Mouse (Mus musculus) heart, postnatal 0 days (tissue): Measurements from ENCODE around the gene Hivep3. TPM values are rescaled to one million over a fixed set of nuclear protein-coding genes. Genes with fewer than 3 reads are reported as not detected.
A peak's percentile ranks its signal among the peaks of the same experiment; 100 is the strongest.

ENCODE experiments used
- ATAC-seq: fragments of 200-750 bp; cut with Nextera tagmentation; 2 replicates; pipeline ENCODE4 v1.8.0; 2017; ENCODE audit warnings: low read depth, moderate number of reproducible peaks, moderate library complexity; ENCODE audit not compliant: insufficient read depth
- DNase-seq: peaks from one replicate; pipeline ENCODE4 v3.0.0-alpha.2; 2016; ENCODE audit warnings: low spot score
- H3K27ac ChIP-seq: fragments of 300-500 bp; sonication (generic); 2 replicates; pipeline ENCODE4 v1.5.1; 2014; ENCODE audit warnings: low read depth, mild to moderate bottlenecking
- H3K27me3 ChIP-seq: fragments of 300-500 bp; sonication (generic); 2 replicates; pipeline ENCODE4 v1.6.1; 2014; ENCODE audit warnings: low read length, mixed read lengths; ENCODE audit not compliant: control insufficient read depth, insufficient read depth
- H3K36me3 ChIP-seq: fragments of 300-500 bp; sonication (generic); replicated peaks from 2 replicates; pipeline ENCODE4 v1.6.1; 2014; ENCODE audit warnings: low read length, mixed read lengths; ENCODE audit not compliant: control insufficient read depth, insufficient read depth
- H3K4me1 ChIP-seq: fragments of 300-500 bp; sonication (generic); 2 replicates; pipeline ENCODE4 v1.6.1; 2014; ENCODE audit warnings: antibody characterized with exemption; ENCODE audit not compliant: control insufficient read depth, insufficient read depth
- H3K4me2 ChIP-seq: fragments of 300-500 bp; sonication (generic); 2 replicates; pipeline ENCODE4 v1.6.1; 2014; ENCODE audit warnings: low read depth, mild to moderate bottlenecking, low read length, moderate library complexity
- H3K4me3 ChIP-seq: fragments of 300-500 bp; sonication (generic); 2 replicates; pipeline ENCODE4 v1.5.1; 2014; ENCODE audit warnings: low read depth, low read length
- H3K9ac ChIP-seq: fragments of 300-500 bp; sonication (generic); replicated peaks from 2 replicates; pipeline ENCODE4 v1.6.1; 2014; ENCODE audit warnings: low read depth, low read length, mixed read lengths
- H3K9me3 ChIP-seq: fragments of 300-500 bp; sonication (generic); replicated peaks from 2 replicates; pipeline ENCODE4 v1.6.1; 2016; ENCODE audit warnings: low read length; ENCODE audit not compliant: control insufficient read depth
- CTCF ChIP-seq: IDR thresholded peaks from 2 replicates; pipeline ENCODE4 v1.5.1; 2016; ENCODE audit warnings: antibody characterized with exemption, control low read depth, low read depth
- EP300 ChIP-seq: IDR thresholded peaks from 2 replicates; pipeline ENCODE4 v1.6.1; 2016; ENCODE audit warnings: antibody characterized with exemption, low read depth
- WGBS: fragments of 180-500 bp; shearing (Covaris S2); extraction: QIAGEN DNeasy Blood & Tissue Kit; methylation state at CpG from one replicate; pipeline ENCODE4 v1.1.7; 2014; 5-methylcytosine and 5-hydroxymethylcytosine counted together
- polyA plus RNA-seq: library from polyadenylated mRNA; unstranded; fragments of >200 nt; fragmentation: Nextera tagmentation; extraction: Ambion mirVana; gene quantifications from 2 replicates; pipeline ENCODE4 v1.2.1, GENCODE M21; 2015
- total RNA-seq: library from RNA; depleted of rRNA; stranded (reverse); fragments of >200 nt; gene quantifications from 2 replicates; pipeline ENCODE4 v1.2.3, GENCODE M21; 2014; ENCODE audit warnings: low replicate concordance

The Hivep3 gene
- total and polyA plus RNA-seq, 2 experiments from 2014 or later, result 5.8 to 10.4 TPM

GRCm38 (mm10) chr4:120071411-120071810 is 337.8 kb downstream of the Hivep3 start:
- no peak overlapping the region for H3K9ac ChIP-seq
- DNase-seq, result no peak
- WGBS, result 72% methylated on average over 3 of the region's 3 CpGs

GRCm38 (mm10) chr4:120071842-120072507 is 338.4 kb downstream of the Hivep3 start:
- Histone ChIP-seq H3K4me2 (no peak overlapping the region), H3K9ac (no peak overlapping the region), H3K27me3 (no peaks in the 10 kb centered on the region), H3K36me3 (no peaks in the 10 kb centered on the region), H3K27ac (no peak overlapping the region), H3K9me3 (no peaks in the 10 kb centered on the region), H3K4me3 (no peak overlapping the region), H3K4me1 (peaks cover 23% of the 10 kb centered on the region)
- ATAC-seq (no peak), DNase-seq (no peak)
- 69% methylated on average over 15 of the region's 15 CpGs for WGBS
- TF ChIP-seq EP300 (no peak), CTCF (no peak)

More at GRCm38 (mm10) chr4:120071411-120071810, 337.8 kb downstream of the Hivep3 start:
- Histone ChIP-seq H3K36me3 (no peaks in the 10 kb centered on the region), H3K4me3 (no peak overlapping the region), H3K9me3 (no peaks in the 10 kb centered on the region), H3K4me2 (no peak overlapping the region), H3K27me3 (no peaks in the 10 kb centered on the region), H3K27ac (no peak overlapping the region), H3K4me1 (peaks cover 23% of the 10 kb centered on the region)
- no peak for TF ChIP-seq CTCF
- TF ChIP-seq EP300, result no peak
- no peak for ATAC-seq

GRCm38 (mm10) chr4:120074061-120074460 is 340.5 kb downstream of the Hivep3 start:
- ATAC-seq (no peak), DNase-seq (no peak)
- no peak overlapping the region for H3K4me2 ChIP-seq
- TF ChIP-seq CTCF, result no peak
- TF ChIP-seq EP300, result no peak
- H3K27me3 ChIP-seq, result no peaks in the 10 kb centered on the region
- no peak overlapping the region for H3K4me3 ChIP-seq
- H3K4me1 ChIP-seq, result peaks cover 20% of the 10 kb centered on the region
- no peak overlapping the region for H3K27ac ChIP-seq
- no peaks in the 10 kb centered on the region for H3K9me3 ChIP-seq
- 60% methylated on average over 5 of the region's 5 CpGs for WGBS
- no peaks in the 10 kb centered on the region for H3K36me3 ChIP-seq
- H3K9ac ChIP-seq, result peak overlapping the region; percentile 30; the same call in 1 of the 2 replicates

- DNase-seq (no peak), ATAC-seq (no peak)
- no peaks in the 10 kb centered on the region for H3K27me3 ChIP-seq
- TF ChIP-seq EP300 (no peak), CTCF (no peak)
- no peak overlapping the region for H3K4me3 ChIP-seq
- no peak overlapping the region for H3K4me2 ChIP-seq
- WGBS, result 81% methylated on average over 8 of the region's 8 CpGs
- H3K36me3 ChIP-seq, result no peaks in the 10 kb centered on the region
- no peak overlapping the region for H3K9ac ChIP-seq
- H3K9me3 ChIP-seq, result no peaks in the 10 kb centered on the region
- no peak overlapping the region for H3K27ac ChIP-seq
- peaks cover 9% of the 10 kb centered on the region; the same call in 1 of the 2 replicates for H3K4me1 ChIP-seq
Measured at GRCm38 (mm10) chr4:120077322-120077721, 343.7 kb downstream of the Hivep3 start.

GRCm38 (mm10) chr4:120082527-120082926 is 348.9 kb downstream of the Hivep3 start:
- DNase-seq (no peak), ATAC-seq (no peak)
- H3K4me3 ChIP-seq, result no peak overlapping the region
- peaks cover 8% of the 10 kb centered on the region; the same call in 1 of the 2 replicates for H3K4me1 ChIP-seq
- H3K27ac ChIP-seq, result no peak overlapping the region
- no peak overlapping the region for H3K9ac ChIP-seq
- H3K27me3 ChIP-seq, result no peaks in the 10 kb centered on the region
- H3K9me3 ChIP-seq, result no peaks in the 10 kb centered on the region
- no peak overlapping the region for H3K4me2 ChIP-seq
- TF ChIP-seq EP300 (no peak), CTCF (no peak)
- H3K36me3 ChIP-seq, result no peaks in the 10 kb centered on the region
- 64% methylated on average over 5 of the region's 5 CpGs for WGBS

- no peak for DNase-seq
- TF ChIP-seq CTCF (no peak), EP300 (no peak)
- Histone ChIP-seq H3K9ac (no peak overlapping the region), H3K36me3 (no peaks in the 10 kb centered on the region), H3K4me3 (no peak overlapping the region), H3K27me3 (no peaks in the 10 kb centered on the region), H3K4me1 (peaks cover 8% of the 10 kb centered on the region), H3K4me2 (no peak overlapping the region), H3K9me3 (no peaks in the 10 kb centered on the region), H3K27ac (no peak overlapping the region)
- ATAC-seq, result no peak
- 61% methylated on average over 3 of the region's 3 CpGs for WGBS
Measured at GRCm38 (mm10) chr4:120083700-120084099, 350.1 kb downstream of the Hivep3 start.
